8 mouse cellular contexts compared by ENCODE assay signal in the genomic region with DNA sequence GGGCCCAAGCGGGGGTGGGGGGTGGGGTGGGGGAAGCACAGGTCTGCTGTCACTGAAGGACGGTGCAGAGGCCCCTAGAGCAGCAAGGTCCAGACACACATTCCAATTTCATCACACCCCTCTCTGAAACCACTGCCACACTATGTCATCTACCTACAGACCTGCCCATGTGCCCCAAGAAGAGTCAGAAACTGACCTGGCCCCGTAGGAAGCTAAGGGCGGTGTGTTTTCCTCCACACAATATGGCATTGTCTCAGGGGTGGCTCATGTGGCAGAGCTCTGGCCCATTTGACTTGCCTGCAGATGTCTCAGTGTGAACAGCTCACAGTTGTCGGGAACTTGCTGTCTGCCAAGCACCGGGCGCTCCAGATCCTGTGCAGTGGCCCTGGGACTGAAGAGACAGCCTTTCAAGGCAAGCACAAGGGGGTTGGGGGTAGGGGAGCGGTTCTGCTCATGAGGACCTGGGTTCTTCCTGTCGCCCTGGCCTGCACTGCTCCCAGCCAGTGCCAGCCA. TPM values are rescaled to one million over a fixed set of nuclear protein-coding genes. Genes with fewer than 3 reads are reported as not detected.
DNase-seq lines count a peak whose midpoint lies in the region; ATAC-seq and TF ChIP-seq lines count a peak whose summit lies in the region.

No protein-coding gene starts in this region.

- ATAC-seq in embryonic facial prominence, embryonic 14.5 days (ENCODE audit: low read depth), result peak; percentile 51
- ATAC-seq in limb, embryonic 14.5 days (ENCODE audit: low FRiP score, low read depth), result 0 out of 2 replicates have a peak, but pooled peaks have one; percentile 36
- ATAC-seq in activated CD4-positive, CD25-positive, alpha-beta regulatory T cell, adult 4 months, result no peak

- peaks cover 12% of the 10 kb centered on the region for H3K4me1 ChIP-seq in embryonic facial prominence, embryonic 14.5 days (ENCODE audit: control insufficient read depth, insufficient read depth, low read length)
- peaks cover 23% of the 10 kb centered on the region for H3K4me1 ChIP-seq in limb, embryonic 14.5 days (ENCODE audit: control insufficient read depth, insufficient read depth, low read length)

- WGBS in embryonic facial prominence, embryonic 14.5 days, result 8% methylated on average over 8 of the region's 9 CpGs
- WGBS in limb, embryonic 14.5 days, result 31% methylated on average over 9 of the region's 9 CpGs

- peak overlapping the region; percentile 9; the same call in 1 of the 2 replicates for H3K9ac ChIP-seq in embryonic facial prominence, embryonic 14.5 days (ENCODE audit: low read depth, low read length)
- H3K9ac ChIP-seq in limb, embryonic 14.5 days (ENCODE audit: low read depth, low read length, severe bottlenecking), result peak overlapping the region; percentile 31

- H3K4me2 ChIP-seq in embryonic facial prominence, embryonic 14.5 days (ENCODE audit: low read depth, low read length), result peak overlapping the region; percentile 26; the same call in 1 of the 2 replicates
- H3K4me2 ChIP-seq in limb, embryonic 14.5 days (replicated peaks; ENCODE audit: low read depth, low read length, severe bottlenecking), result no peak overlapping the region

- peak; percentile 75 for DNase-seq in layer of hippocampus, adult 11-12 months (ENCODE audit: low spot score)
- DNase-seq in layer of hippocampus, adult 9-10 months (ENCODE audit: low spot score), result no peak
- DNase-seq in adrenal gland, adult (ENCODE audit: inconsistent age in 2 of 2, low spot score in 1 of 2), result peak; percentile 80 to 90
- DNase-seq in embryonic facial prominence, embryonic 14.5 days (ENCODE audit: low spot score), result peak; percentile 71
- peak; percentile 69 for DNase-seq in kidney, adult 18-20 months
- DNase-seq in limb, embryonic 14.5 days (ENCODE audit: low spot score), result no peak
- no peak for DNase-seq in testis, postnatal 10 days (ENCODE audit: low spot score)

- peak overlapping the region; percentile 74 for H3K27ac ChIP-seq in embryonic facial prominence, embryonic 14.5 days (replicated peaks; ENCODE audit: low read depth, low read length)
- peak overlapping the region; percentile 70 for H3K27ac ChIP-seq in limb, embryonic 14.5 days (replicated peaks; ENCODE audit: low read depth, low read length)

- no peaks in the 10 kb centered on the region for H3K9me3 ChIP-seq in embryonic facial prominence, embryonic 14.5 days (ENCODE audit: control insufficient read depth, low read length)
- no peaks in the 10 kb centered on the region for H3K9me3 ChIP-seq in limb, embryonic 14.5 days (ENCODE audit: control insufficient read depth, low read length)

- no peak for TF ChIP-seq POLR2A in limb, embryonic 14.5 days (IDR thresholded peaks at IDR 0.05; ENCODE audit: borderline replicate concordance, extremely low read depth, insufficient read depth, insufficient read length)

- H3K4me3 ChIP-seq in embryonic facial prominence, embryonic 14.5 days (ENCODE audit: low read depth, low read length), result no peak overlapping the region
- no peak overlapping the region for H3K4me3 ChIP-seq in limb, embryonic 14.5 days (replicated peaks; ENCODE audit: low read length)

- H3K27me3 ChIP-seq in embryonic facial prominence, embryonic 14.5 days (replicated peaks; ENCODE audit: control insufficient read depth, insufficient read depth, low read length), result no peaks in the 10 kb centered on the region
- no peaks in the 10 kb centered on the region for H3K27me3 ChIP-seq in limb, embryonic 14.5 days (ENCODE audit: control insufficient read depth, insufficient read depth, low read length)

- H3K36me3 ChIP-seq in embryonic facial prominence, embryonic 14.5 days (ENCODE audit: control insufficient read depth, insufficient read depth, low read length), result peaks cover 14% of the 10 kb centered on the region
- H3K36me3 ChIP-seq in limb, embryonic 14.5 days (ENCODE audit: control insufficient read depth, insufficient read depth, low read length), result peaks cover 12% of the 10 kb centered on the region

RNA-seq across cellular contexts. Expression of a gene that starts 18.5 kb away (rescaled TPM):
- polyA plus RNA-seq in embryonic facial prominence, embryonic 14.5 days (2014; fragmentation: Nextera tagmentation; extraction: Ambion mirVana), result 25.5 and 26.7 TPM in 2 replicates
- 20.2 and 22.3 TPM in 2 replicates for polyA plus RNA-seq in limb, embryonic 14.5 days (2012; rRNA removed)
- polyA plus RNA-seq in limb, embryonic 14.5 days (2014; fragmentation: Nextera tagmentation; extraction: Ambion mirVana), result 23.9 and 27.2 TPM in 2 replicates
- polyA plus RNA-seq in activated CD4-positive, CD25-positive, alpha-beta regulatory T cell, adult 4 months (2017; shearing (Covaris generic)), result 1 to 10 TPM; 2.0 to 2.4 TPM

RNA-seq across cellular contexts. Expression of a gene that starts 42.0 kb away (rescaled TPM):
- 387 and 401 TPM in 2 replicates for polyA plus RNA-seq in embryonic facial prominence, embryonic 14.5 days (2014; fragmentation: Nextera tagmentation; extraction: Ambion mirVana)
- polyA plus RNA-seq in limb, embryonic 14.5 days (2012; rRNA removed), result 223 and 296 TPM in 2 replicates
- 415 and 416 TPM in 2 replicates for polyA plus RNA-seq in limb, embryonic 14.5 days (2014; fragmentation: Nextera tagmentation; extraction: Ambion mirVana)
- 100 to 1,000 TPM; 449 to 481 TPM for polyA plus RNA-seq in activated CD4-positive, CD25-positive, alpha-beta regulatory T cell, adult 4 months (2017; shearing (Covaris generic))

RNA-seq across cellular contexts. Expression of a gene that starts 42.2 kb away (rescaled TPM):
- 0.11 and 0.80 TPM in 2 replicates for polyA plus RNA-seq in embryonic facial prominence, embryonic 14.5 days (2014; fragmentation: Nextera tagmentation; extraction: Ambion mirVana)
- 0.79 and 0.80 TPM in 2 replicates for polyA plus RNA-seq in limb, embryonic 14.5 days (2012; rRNA removed)
- polyA plus RNA-seq in limb, embryonic 14.5 days (2014; fragmentation: Nextera tagmentation; extraction: Ambion mirVana), result 0.08 and 0.19 TPM in 2 replicates
- 100 to 1,000 TPM; 103 to 140 TPM for polyA plus RNA-seq in activated CD4-positive, CD25-positive, alpha-beta regulatory T cell, adult 4 months (2017; shearing (Covaris generic))

Comparison
In these comparisons a context has a peak if more than half of its experiments do, and no peak if none do; other contexts are left out.
1. DNase-seq: peak in layer of hippocampus, adult 11-12 months (single experiment), adrenal gland, adult (2 of 2), embryonic facial prominence, embryonic 14.5 days (single experiment) and kidney, adult 18-20 months (single experiment); none in layer of hippocampus, adult 9-10 months (single experiment), limb, embryonic 14.5 days (single experiment) and testis, postnatal 10 days (single experiment).
2. RNA of a gene that starts 42.2 kb away (polyA plus RNA-seq): 103 to 140 TPM in activated CD4-positive, CD25-positive, alpha-beta regulatory T cell, adult 4 months; 0.08 to 0.80 TPM in limb, embryonic 14.5 days and 0.11 to 0.80 TPM in embryonic facial prominence, embryonic 14.5 days; every median in the first group is over 10 times any median in the second.